Mouse (Mus musculus) C2C12 (cell line): ENCODE data around the gene Mex3a.

Experiments used
- CEBPB ChIP-seq: IDR thresholded peaks from one replicate; pipeline ENCODE4 v1.6.1; 2011; ENCODE audit warnings: low read depth, mild to moderate bottlenecking, control low read depth, moderate library complexity
- CTCF ChIP-seq: IDR thresholded peaks from one replicate; pipeline ENCODE4 v1.5.1; 2011; ENCODE audit not compliant: control insufficient read depth, insufficient read depth, insufficient read length
- MAX ChIP-seq: IDR thresholded peaks from one replicate; pipeline ENCODE4 v1.6.1; 2011; ENCODE audit warnings: mild to moderate bottlenecking, control low read depth
- MYOD1 ChIP-seq: IDR thresholded peaks from one replicate; pipeline ENCODE4 v1.6.1; 2011; ENCODE audit warnings: low read depth; ENCODE audit not compliant: control insufficient read depth, insufficient read length
- MYOG ChIP-seq: IDR thresholded peaks from one replicate; pipeline ENCODE4 v1.6.1; 2011; ENCODE audit not compliant: control insufficient read depth, insufficient read length; ENCODE audit errors: extremely low read depth
- USF1 ChIP-seq: IDR thresholded peaks from one replicate; pipeline ENCODE4 v1.6.1; 2011; ENCODE audit warnings: low read depth, mild to moderate bottlenecking, control low read depth, moderate library complexity

- TF ChIP-seq MYOG = no peak
- no peak for TF ChIP-seq CTCF
- no peak for TF ChIP-seq CEBPB
- TF ChIP-seq MAX = no peak
- no peak for TF ChIP-seq MYOD1
- TF ChIP-seq USF1 = no peak
Observed at GRCm38 (mm10) chr3:88513546-88514115, 18.6 kb upstream of the Mex3a start.
